Mouse (Mus musculus): ENCODE measurements at regions not wholly inside any gene's neighbourhood (a gene's known extent, or its start where the extent isn't known, plus 50 kb on each side); places are given as distances from the start of the nearest gene placed in this dataset.

DNA sequence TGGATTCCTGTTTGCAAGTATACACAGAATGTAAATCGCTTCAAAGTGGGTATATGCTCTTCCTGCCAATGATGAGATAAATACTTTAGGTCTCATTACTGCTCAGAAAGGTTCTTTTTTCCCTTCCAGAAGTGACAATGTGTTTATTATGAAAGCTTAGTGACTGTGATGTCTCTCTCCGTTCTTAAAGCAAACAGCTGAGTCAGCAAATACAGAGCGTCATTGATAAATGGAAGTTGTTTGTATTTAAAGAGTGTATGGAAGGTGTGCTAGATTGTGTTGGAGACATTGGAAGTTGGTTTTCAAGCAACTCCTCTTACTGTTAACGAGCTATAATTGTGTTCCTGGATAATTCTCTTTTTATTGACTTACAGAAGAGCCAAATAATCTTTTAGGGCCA lies 408.0 kb downstream of the Prr30 start:
- ATAC-seq (ENCODE audit: low FRiP score) = no peak
- no peaks in the 10 kb centered on the region for H3K9me3 ChIP-seq (replicated peaks)
- no peak overlapping the region for H3K4me3 ChIP-seq
- H3K4me2 ChIP-seq (replicated peaks) = no peak overlapping the region
- 68% methylated on average over 4 of the region's 4 CpGs for WGBS
- no peaks in the 10 kb centered on the region for H3K36me3 ChIP-seq
- no peak overlapping the region for H3K9ac ChIP-seq
- no peaks in the 10 kb centered on the region for H3K4me1 ChIP-seq
- H3K27me3 ChIP-seq = no peaks in the 10 kb centered on the region
- H3K27ac ChIP-seq = no peak overlapping the region

DNA sequence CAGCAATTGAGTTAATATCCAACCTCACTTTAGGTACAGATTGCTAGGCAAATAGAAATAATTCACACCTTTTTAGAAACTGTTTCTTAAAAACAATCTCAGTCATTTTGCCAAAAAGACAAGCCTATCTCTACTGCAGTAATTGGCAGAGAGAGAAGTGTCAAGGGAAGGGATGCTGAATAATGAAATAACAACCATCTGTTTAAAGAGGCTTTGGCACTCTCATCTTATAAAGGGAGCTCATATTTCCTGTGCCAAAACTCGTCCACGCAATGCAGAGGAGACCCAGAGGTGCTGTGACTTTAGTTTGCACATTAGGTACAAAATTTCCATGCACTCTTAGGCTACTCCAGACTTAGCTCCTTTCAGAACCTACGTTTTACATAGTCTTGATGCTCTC lies 418.2 kb downstream of the Prr30 start:
- Histone ChIP-seq H3K27me3 (no peaks in the 10 kb centered on the region), H3K4me2 (replicated peaks) (no peak overlapping the region), H3K27ac (no peak overlapping the region), H3K9me3 (replicated peaks) (no peaks in the 10 kb centered on the region), H3K4me3 (no peak overlapping the region), H3K36me3 (no peaks in the 10 kb centered on the region), H3K4me1 (no peaks in the 10 kb centered on the region), H3K9ac (no peak overlapping the region)
- 72% methylated on average over 3 of the region's 3 CpGs for WGBS
- no peak for ATAC-seq (ENCODE audit: low FRiP score)

DNA sequence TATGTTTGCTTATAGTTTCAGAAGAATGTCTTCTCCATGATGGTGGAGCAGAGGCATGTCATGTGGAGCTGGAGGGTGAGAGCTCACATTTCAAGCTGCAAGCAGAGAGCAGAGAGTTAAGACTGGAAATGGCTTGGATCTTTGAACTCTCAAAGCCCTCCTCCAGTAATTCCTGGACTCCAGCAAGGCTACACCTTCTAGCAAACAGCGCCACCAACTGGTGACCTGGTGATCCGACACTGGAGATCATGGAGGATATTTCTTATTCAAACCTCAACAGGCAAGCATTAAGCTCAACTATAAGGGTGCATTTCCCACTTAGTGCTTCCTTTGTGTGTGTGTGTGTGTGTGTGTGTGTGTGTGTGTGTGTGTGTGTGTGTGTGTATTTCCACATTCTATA lies 446.2 kb downstream of the Prr30 start:
- WGBS = 53% methylated on average over 2 of the region's 2 CpGs
- no peak overlapping the region for H3K4me2 ChIP-seq (replicated peaks)
- ATAC-seq (ENCODE audit: low FRiP score) = no peak
- H3K4me3 ChIP-seq = no peak overlapping the region
- peaks cover 18% of the 10 kb centered on the region for H3K4me1 ChIP-seq
- H3K36me3 ChIP-seq = no peaks in the 10 kb centered on the region
- H3K27me3 ChIP-seq = no peaks in the 10 kb centered on the region
- no peak overlapping the region for H3K9ac ChIP-seq
- no peaks in the 10 kb centered on the region for H3K9me3 ChIP-seq (replicated peaks)
- H3K27ac ChIP-seq = no peak overlapping the region

DNA sequence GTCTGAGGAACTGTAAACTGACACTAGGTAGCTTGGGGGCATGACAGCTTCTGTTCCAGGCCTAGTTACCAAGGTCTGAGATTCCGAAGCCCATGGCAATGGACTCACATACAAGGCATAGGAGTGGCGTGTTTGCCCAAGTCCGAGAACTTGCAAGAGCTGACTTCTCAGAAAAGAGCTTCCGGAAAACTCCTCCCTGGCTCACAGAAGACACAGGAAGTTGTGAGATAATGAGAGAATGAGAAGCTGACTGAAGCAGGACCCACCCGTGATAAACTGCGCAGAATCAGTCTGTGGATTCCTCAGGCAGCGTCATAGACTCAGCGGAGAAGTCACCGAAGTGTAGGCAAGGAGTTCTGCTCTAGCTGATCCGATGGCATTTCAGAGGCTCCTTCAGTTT lies 447.4 kb downstream of the Prr30 start:
- H3K36me3 ChIP-seq = no peaks in the 10 kb centered on the region
- no peak overlapping the region for H3K4me3 ChIP-seq
- H3K27ac ChIP-seq = no peak overlapping the region
- 89% methylated on average over 10 of the region's 10 CpGs for WGBS
- H3K4me1 ChIP-seq = peaks cover 18% of the 10 kb centered on the region
- H3K9me3 ChIP-seq (replicated peaks) = no peaks in the 10 kb centered on the region
- H3K27me3 ChIP-seq = no peaks in the 10 kb centered on the region
- no peak for ATAC-seq (ENCODE audit: low FRiP score)
- H3K9ac ChIP-seq = no peak overlapping the region
- no peak overlapping the region for H3K4me2 ChIP-seq (replicated peaks)

DNA sequence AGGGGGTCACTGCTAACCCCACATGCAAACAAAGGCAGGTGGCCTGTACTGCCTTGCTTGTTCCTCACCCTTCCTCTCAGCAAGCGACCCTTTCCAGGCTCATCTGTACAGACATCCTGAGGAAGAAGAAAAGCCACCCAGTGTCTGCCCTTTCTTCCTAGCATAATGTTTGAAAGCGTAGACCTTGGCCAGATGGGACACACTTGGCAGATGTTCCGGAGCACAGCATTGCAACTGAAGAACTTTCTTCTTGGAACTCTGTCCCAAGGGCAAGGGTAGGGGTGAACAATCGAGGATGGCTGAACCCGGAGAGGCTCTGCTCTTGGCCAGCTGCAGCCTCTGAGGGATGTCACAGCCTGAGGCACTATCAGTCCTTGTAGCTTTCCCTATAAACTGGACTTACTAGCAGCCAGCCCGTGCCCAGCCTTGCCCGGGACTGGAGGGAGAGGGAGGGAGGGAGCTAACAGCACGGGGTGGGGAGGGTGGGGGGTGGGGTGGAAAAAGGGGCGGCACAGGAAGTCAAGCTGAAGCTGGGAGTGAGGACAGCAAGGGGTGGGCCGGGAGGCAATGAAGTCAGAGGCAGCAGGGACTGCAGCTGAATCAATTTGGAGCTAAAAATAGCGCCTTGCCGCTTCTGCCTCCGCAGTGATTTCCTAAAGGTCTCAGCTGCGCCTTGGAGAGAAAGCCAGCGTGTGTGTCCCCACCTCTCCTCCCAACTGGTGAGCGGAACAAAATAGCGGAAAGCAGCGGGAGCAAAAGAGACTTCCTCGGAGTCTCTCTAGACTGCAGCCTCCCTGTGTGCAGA lies 450.2 kb downstream of the Prr30 start:
- Histone ChIP-seq H3K27me3 (no peaks in the 10 kb centered on the region), H3K4me3 (peak overlapping the region; percentile 36), H3K9ac (peak overlapping the region; percentile 59), H3K4me2 (replicated peaks) (peak overlapping the region; percentile 61), H3K36me3 (no peaks in the 10 kb centered on the region), H3K4me1 (peaks cover 18% of the 10 kb centered on the region), H3K9me3 (replicated peaks) (no peaks in the 10 kb centered on the region; the same call in 1 of the 2 replicates), H3K27ac (peak overlapping the region; percentile 86)
- ATAC-seq (ENCODE audit: low FRiP score) = peak; percentile 98
- 7% methylated on average over 19 of the region's 19 CpGs for WGBS

DNA sequence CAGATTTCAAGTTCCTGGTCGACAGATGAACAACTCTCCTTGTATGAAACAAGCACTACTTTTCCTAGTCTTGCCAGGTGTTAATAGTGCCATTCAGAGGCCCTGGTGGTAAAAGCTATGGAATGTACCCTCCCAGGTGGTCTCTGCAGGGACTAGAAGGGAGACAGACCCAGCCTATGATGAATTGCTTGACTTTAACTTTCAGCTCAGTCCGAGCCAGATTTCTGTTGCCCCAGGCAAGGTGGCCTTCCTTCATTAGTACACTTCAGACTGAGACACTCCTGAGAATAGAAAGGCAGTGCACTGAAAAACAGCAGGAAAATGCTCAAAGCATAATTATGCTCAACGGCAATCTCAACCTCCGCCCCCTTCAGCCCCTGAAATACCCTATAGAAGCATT lies 450.8 kb upstream of the Klf12 start:
- H3K4me1 ChIP-seq = no peaks in the 10 kb centered on the region
- H3K36me3 ChIP-seq = no peaks in the 10 kb centered on the region
- no peak overlapping the region for H3K9ac ChIP-seq
- H3K27ac ChIP-seq = no peak overlapping the region
- 65% methylated on average over 4 of the region's 4 CpGs for WGBS
- H3K4me3 ChIP-seq = no peak overlapping the region
- no peak overlapping the region for H3K4me2 ChIP-seq (replicated peaks)
- no peak for ATAC-seq (ENCODE audit: low FRiP score)
- H3K9me3 ChIP-seq (replicated peaks) = no peaks in the 10 kb centered on the region
- H3K27me3 ChIP-seq = no peaks in the 10 kb centered on the region

DNA sequence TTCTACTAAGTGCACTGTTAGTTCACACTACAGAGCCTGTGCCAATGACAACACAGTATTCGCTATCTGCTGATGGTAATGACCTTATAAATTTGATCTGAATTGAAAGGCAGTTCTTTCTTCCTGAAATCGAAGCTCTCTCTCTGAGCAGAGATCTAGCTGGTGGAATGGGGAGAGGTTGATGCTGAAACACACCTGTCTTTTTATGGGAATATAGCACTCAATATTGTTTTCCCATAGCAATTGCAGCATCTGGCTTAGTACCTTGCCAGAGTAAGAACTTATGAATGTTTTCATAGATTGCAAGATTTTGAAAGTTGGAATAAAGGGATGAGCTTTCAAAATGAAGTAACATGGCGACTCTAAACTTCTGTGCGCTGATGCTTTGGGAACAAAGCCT lies 444.0 kb upstream of the Klf12 start:
- Histone ChIP-seq H3K4me1 (no peaks in the 10 kb centered on the region), H3K27ac (no peak overlapping the region), H3K9me3 (replicated peaks) (no peaks in the 10 kb centered on the region), H3K4me3 (no peak overlapping the region), H3K9ac (no peak overlapping the region), H3K4me2 (replicated peaks) (no peak overlapping the region), H3K27me3 (no peaks in the 10 kb centered on the region), H3K36me3 (no peaks in the 10 kb centered on the region)
- 87% methylated on average over 4 of the region's 4 CpGs for WGBS
- ATAC-seq (ENCODE audit: low FRiP score) = no peak

DNA sequence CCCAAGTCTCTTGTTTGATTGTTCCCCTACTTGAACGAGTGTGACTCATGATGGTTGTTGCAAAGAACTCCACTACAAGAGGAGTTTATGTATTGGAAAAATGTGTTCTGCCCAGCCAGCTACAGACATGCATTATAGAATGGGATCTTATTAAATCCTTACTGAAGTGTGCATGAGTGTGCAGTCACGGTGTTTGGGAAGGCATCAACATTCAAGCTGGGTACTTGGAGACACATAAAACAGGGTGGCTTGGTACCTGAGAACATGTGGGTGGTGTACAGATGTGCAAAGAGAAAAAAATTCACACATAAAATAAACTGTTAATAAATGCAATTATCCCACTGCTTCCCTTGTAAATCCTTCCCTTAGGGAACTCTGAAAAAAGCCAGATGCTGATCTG lies 443.2 kb upstream of the Klf12 start:
- H3K27ac ChIP-seq = no peak overlapping the region
- H3K9me3 ChIP-seq (replicated peaks) = no peaks in the 10 kb centered on the region
- H3K36me3 ChIP-seq = no peaks in the 10 kb centered on the region
- no peaks in the 10 kb centered on the region for H3K4me1 ChIP-seq
- H3K27me3 ChIP-seq = no peaks in the 10 kb centered on the region
- no peak overlapping the region for H3K9ac ChIP-seq
- ATAC-seq (ENCODE audit: low FRiP score) = no peak
- H3K4me3 ChIP-seq = no peak overlapping the region
- WGBS = 75% methylated on average over 2 of the region's 2 CpGs
- no peak overlapping the region for H3K4me2 ChIP-seq (replicated peaks)

DNA sequence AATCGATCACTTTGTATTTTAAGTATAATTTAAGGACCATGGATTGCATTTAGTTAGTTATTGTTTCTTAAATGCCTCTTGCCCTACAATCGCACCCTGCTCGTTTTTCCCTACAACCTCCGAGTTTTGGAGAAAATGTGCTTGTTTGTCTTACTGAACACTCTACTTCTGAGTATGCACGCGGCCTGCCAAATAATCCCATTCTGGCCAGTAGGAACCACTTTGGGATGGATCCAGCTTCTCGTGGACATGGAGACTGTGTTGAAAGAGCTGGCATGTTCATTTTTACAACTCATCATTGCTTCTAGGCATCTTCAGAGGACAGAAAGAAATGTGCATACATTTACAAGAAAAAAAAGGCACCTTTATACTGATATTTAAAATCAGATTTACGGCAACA lies 440.5 kb upstream of the Klf12 start:
- H3K27me3 ChIP-seq = no peaks in the 10 kb centered on the region
- H3K4me3 ChIP-seq = no peak overlapping the region
- no peak overlapping the region for H3K4me2 ChIP-seq (replicated peaks)
- 89% methylated on average over 8 of the region's 8 CpGs for WGBS
- H3K36me3 ChIP-seq = no peaks in the 10 kb centered on the region
- H3K27ac ChIP-seq = no peak overlapping the region
- no peak for ATAC-seq (ENCODE audit: low FRiP score)
- H3K9ac ChIP-seq = no peak overlapping the region
- peaks cover 6% of the 10 kb centered on the region; the same call in 1 of the 2 replicates for H3K4me1 ChIP-seq
- no peaks in the 10 kb centered on the region for H3K9me3 ChIP-seq (replicated peaks)

DNA sequence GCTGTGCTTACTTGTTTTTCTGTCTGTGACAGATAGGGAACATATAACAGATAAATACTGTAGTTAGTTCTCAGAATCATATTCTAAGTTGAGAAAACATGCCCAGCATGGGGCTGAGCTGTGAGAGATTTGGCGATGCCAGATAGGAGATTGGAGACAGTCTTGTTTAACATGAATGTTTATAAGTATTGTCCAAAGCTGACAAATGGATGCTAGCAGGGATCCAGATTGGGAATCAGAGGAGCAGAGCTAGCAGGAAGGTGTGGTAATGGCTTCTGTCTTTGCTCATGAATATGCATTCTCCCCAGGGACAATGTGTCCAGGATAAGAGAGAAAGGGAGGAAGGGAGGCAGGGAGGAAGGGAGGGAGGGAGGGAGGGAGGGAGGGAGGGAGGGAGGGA lies 436.2 kb upstream of the Klf12 start:
- Histone ChIP-seq H3K27me3 (no peaks in the 10 kb centered on the region), H3K27ac (peak overlapping the region; percentile 23; the same call in 1 of the 2 replicates), H3K4me1 (peaks cover 8% of the 10 kb centered on the region; the same call in 1 of the 2 replicates), H3K4me2 (replicated peaks) (no peak overlapping the region), H3K9ac (no peak overlapping the region), H3K36me3 (no peaks in the 10 kb centered on the region), H3K4me3 (no peak overlapping the region), H3K9me3 (replicated peaks) (peaks cover 6% of the 10 kb centered on the region; the same call in 1 of the 2 replicates)
- WGBS = 35% methylated on average over 1 of the region's 1 CpGs
- ATAC-seq (ENCODE audit: low FRiP score) = peak; percentile 87

DNA sequence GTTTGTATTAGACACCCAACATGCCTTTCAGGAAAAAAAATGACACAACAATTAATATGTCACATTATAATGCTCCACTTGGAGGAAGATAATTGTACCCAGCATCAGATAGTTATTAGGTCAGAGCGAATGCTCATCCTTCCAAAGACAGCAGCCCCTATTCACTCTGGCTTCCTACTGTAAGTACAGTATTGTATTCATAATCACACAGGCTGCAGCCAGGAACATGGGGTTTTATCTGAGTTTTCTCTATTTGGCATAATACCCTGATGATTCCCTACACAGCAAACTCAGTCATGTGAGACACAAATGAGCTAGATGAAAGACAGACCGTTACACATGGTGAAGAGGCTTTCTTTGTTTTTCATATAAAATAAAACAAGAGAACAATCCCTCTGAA lies 430.5 kb upstream of the Klf12 start:
- Histone ChIP-seq H3K27ac (peak overlapping the region; percentile 86), H3K4me2 (replicated peaks) (no peak overlapping the region), H3K4me3 (no peak overlapping the region), H3K27me3 (no peaks in the 10 kb centered on the region), H3K4me1 (peaks cover 14% of the 10 kb centered on the region), H3K36me3 (no peaks in the 10 kb centered on the region), H3K9me3 (replicated peaks) (peaks cover 6% of the 10 kb centered on the region; the same call in 1 of the 2 replicates), H3K9ac (no peak overlapping the region)
- ATAC-seq (ENCODE audit: low FRiP score) = no peak
- 54% methylated on average over 2 of the region's 2 CpGs for WGBS

DNA sequence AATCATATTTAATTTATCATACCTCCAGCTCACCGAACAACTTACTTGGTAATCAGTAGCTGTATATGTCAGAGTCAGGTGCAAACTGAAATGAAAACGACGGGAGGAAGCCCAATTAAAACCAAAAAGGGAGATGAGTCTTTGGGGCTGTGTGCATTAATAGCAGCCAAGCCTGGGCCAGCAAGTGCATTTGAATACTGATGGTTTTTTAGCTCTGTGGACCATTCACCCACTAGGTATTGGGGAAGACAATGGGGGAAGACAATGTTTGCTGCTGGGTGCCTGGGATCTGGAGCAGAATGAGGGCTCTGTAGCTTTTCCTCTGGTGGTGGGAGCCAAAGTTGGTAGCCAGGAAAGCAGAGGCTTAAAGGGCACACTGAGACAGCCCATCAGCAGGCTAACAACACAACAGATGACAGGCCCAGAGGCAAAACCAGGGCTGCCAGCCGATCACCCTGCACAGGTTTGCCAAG lies 429.6 kb upstream of the Klf12 start:
- Histone ChIP-seq H3K9ac (no peak overlapping the region), H3K4me3 (no peak overlapping the region), H3K9me3 (replicated peaks) (peaks cover 6% of the 10 kb centered on the region; the same call in 1 of the 2 replicates), H3K27me3 (no peaks in the 10 kb centered on the region), H3K36me3 (no peaks in the 10 kb centered on the region), H3K4me2 (replicated peaks) (no peak overlapping the region), H3K27ac (peak overlapping the region; percentile 86), H3K4me1 (peaks cover 13% of the 10 kb centered on the region)
- peak; percentile 79 for ATAC-seq (ENCODE audit: low FRiP score)
- 53% methylated on average over 4 of the region's 4 CpGs for WGBS

DNA sequence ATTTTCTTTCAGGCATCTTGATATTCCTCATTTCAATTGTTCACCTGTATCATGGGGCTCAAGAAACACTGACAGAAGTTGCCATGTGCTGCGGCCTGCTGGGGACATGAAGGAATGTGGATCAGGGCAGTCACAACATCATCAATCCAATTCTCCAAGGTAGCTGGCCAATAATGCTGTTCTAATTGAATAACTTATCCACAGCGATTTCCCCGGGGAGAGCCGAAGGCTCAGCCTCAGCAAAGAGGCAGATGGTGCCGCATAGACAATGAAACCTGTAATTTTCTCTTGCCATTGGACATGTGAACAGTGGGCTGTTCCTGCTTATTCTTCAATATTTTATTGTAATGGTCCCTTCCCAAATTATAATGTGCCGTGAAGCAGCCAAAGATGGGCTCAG lies 429.1 kb upstream of the Klf12 start:
- H3K9ac ChIP-seq = no peak overlapping the region
- H3K4me2 ChIP-seq (replicated peaks) = no peak overlapping the region
- ATAC-seq (ENCODE audit: low FRiP score) = peak; percentile 88
- H3K27ac ChIP-seq = peak overlapping the region; percentile 86
- H3K4me1 ChIP-seq = peaks cover 13% of the 10 kb centered on the region
- H3K27me3 ChIP-seq = no peaks in the 10 kb centered on the region
- H3K9me3 ChIP-seq (replicated peaks) = peaks cover 6% of the 10 kb centered on the region; the same call in 1 of the 2 replicates
- no peak overlapping the region for H3K4me3 ChIP-seq
- H3K36me3 ChIP-seq = no peaks in the 10 kb centered on the region
- 41% methylated on average over 6 of the region's 6 CpGs for WGBS
